Mouse (Mus musculus): ENCODE results near the gene Vhl. TPM values are rescaled to one million over a fixed set of nuclear protein-coding genes. Genes with fewer than 3 reads are reported as not detected.

Vhl gene
- total RNA-seq (2021) = 1 to 10 TPM; 6.8 to 7.0 TPM
- long read RNA-seq, experiment 1, transcript Vhl-201 (3 exons, 2,792 nt) = major isoform, 13 of 14 reads
- long read RNA-seq, experiment 1, partial matches to known transcripts = 0 of 14 reads
- long read RNA-seq, experiment 1, other reads (novel, unspliced or antisense) = 1 of 14 reads
- long read RNA-seq, experiment 2, transcript Vhl-201 (3 exons, 2,792 nt) = major isoform, 15 of 16 reads
- long read RNA-seq, experiment 2, partial matches to known transcripts = 0 of 16 reads
- long read RNA-seq, experiment 2, other reads (novel, unspliced or antisense) = 1 of 16 reads

DNA sequence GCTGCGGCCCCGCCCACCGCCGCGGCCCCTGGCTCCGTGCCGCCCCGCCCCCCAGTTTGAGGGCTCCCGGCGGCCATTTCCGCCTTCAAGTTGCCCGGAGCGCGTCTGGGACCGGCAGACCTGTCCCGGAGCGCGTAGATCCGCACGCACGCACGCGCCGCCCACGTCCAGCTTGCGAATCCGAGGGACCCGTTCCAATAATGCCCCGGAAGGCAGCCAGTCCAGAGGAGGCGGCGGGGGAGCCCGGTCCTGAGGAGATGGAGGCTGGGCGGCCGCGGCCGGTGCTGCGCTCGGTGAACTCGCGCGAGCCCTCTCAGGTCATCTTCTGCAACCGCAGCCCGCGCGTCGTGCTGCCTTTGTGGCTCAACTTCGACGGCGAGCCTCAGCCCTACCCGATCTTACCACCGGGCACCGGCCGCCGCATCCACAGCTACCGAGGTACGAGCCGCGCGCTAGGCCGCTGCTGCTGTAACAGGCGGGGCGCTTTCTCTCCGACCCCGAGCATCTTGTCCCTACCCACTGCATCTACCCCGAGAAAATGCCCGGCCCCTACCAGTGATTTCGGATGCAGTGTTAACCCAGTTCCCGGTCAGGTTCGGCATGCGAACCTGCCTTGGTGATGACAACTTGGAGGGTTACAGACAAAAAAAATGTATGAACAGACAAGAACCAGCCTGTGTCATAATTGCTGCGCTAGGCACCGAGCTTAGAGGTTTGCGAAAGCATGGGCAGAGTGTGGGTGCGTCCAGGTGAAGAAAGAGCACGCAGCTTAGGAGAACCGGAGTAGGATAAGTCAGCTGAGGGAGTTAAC, at the start of gene Vhl:
Gene Vhl (plus strand): TSS at position 19 of the 811 bp plus-strand sequence.
- intact Hi-C loops (cut with DNase I; ENCODE audit: low total_unique reads) = no loop called here
- peak; percentile 92 for DNase-seq

DNA sequence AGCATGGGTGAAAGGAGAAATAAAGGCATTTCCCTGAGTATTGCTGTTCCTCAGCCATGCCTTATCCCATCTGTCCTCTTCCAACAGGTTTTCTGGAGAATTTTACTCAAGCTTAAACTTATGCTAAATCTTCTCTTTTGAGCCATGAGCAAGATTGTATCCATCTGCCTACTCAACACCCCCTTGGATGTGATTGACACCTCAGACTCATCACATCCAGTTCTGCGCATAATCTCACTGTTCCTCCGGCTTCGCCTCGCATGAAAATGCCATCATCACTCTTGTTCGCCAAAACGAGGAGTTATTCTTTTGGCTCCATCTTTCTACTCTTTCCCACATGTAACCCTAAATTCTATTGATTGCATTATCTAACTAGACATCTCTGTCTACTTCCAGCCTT, 47.7 kb upstream of the Vhl start:
- intact Hi-C loops (cut with DNase I; ENCODE audit: low total_unique reads) = no loop called here
- DNase-seq = no peak

DNA sequence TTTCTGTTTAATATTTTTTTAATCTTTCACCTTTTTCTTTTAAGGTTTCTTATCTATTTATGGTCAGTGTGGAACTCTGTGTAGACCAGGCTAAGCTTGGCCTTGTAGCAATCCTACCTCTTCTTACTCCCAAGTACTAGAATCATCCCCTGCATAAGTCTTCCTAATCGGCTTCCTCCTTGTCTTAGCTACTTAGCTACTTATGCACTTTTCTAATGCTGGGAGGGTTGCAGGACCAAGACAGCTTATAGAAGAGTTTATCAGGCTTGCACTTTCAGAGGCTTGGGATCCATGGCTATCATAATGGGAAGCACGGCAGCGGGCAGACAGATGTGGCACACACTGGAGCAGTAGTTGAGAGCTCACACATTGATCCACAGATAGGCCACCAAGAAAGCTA, 44.5 kb upstream of the Vhl start:
- no peak for DNase-seq
- intact Hi-C loops (cut with DNase I; ENCODE audit: low total_unique reads) = no loop called here

DNA sequence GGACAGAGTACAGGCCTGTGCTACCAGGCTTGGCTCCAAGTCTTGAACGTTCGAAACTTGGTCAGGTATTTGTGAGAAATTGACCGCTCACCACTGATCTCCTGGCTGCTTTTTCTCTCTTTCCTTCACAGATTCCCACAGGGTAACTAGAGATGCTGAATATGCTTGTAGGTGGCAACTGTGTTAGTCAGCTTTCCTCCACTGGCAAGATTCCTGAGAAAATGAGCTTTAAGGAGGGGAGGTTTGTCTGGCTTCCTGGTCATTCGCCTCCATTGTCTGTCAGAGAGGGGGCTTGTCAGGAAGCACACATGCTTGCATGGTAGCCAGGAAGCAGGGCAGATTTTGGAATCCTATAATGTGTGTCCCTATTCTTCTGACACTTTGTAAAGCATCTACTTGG, 40.7 kb upstream of the Vhl start:
- intact Hi-C loops (cut with DNase I; ENCODE audit: low total_unique reads) = no loop called here
- DNase-seq = no peak

DNA sequence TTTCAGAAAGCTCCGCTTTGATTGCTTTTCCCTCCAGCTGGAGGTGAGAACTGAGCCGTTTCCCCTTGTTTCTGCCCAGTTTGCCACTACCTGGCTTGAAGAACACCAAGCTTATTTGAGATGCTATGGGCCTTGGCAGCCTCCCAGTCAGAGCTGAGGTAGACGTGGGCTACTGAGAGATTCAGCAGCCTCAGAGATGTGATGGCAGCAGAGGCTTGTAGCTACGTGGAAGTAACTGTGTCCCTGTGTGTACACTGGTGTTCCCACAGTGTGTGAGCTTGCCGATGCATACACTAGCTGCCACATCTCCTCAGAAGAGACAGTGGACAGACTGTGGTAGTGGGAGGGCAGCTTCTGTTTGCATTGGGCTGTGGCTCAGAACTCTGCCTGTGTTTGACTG, 38.7 kb upstream of the Vhl start:
- no peak for DNase-seq
- intact Hi-C loops (cut with DNase I; ENCODE audit: low total_unique reads) = no loop called here

DNA sequence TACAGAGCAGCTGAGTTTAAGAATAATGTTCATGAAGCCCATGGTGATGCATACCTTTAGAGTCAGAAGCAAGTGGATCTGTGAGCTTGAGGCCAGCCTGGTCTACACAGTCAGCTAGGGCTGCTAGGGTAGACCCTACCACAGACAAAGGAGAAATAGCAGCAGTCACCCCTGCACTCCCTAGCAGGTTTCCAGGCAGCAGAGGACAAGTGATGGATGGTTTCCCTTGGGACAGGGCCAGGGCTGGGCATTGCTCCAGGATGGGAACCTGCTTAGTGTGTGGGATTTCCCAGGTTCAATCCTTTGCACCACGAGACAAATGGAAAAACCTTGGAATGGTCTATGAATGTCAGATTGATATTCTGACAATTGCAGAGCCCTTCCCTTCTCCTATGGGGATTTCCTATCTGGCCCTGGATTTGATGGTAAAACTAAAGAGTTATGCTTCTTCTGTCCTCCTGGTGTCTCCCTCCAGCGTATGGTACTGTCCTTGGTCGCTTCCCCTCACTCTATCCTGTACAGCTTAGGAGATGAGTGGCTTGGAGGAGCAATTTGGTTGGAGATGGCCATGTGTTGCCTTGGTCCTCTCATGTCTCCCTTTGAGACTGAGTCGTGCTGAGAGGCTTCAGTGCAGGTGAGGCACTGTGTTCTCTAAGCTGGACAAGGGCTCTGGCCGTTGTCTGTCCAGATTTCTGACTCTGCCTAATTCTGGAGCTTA, 37.1 kb upstream of the Vhl start:
- intact Hi-C loops (cut with DNase I; ENCODE audit: low total_unique reads) = no loop called here
- DNase-seq = no peak

DNA sequence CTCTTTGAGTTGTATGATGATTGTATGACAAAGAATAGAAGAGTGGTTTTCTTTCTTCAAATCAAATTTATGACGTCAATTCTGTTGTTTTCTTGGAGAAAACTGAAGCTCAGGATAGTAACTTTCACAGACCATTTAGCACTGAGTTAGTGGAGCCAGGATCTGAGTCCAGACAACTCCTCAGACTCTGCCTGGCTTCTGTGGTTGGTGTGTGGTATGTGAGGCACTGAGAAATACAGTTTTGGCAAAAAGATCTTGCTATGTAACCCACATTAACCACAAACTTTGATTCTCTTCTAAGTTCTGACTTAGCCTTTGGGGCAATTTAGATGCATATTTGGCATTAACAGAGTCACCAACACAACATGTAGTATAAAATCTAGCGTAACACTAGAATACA, 31.1 kb upstream of the Vhl start:
- intact Hi-C loops (cut with DNase I; ENCODE audit: low total_unique reads) = no loop called here
- DNase-seq = no peak

DNA sequence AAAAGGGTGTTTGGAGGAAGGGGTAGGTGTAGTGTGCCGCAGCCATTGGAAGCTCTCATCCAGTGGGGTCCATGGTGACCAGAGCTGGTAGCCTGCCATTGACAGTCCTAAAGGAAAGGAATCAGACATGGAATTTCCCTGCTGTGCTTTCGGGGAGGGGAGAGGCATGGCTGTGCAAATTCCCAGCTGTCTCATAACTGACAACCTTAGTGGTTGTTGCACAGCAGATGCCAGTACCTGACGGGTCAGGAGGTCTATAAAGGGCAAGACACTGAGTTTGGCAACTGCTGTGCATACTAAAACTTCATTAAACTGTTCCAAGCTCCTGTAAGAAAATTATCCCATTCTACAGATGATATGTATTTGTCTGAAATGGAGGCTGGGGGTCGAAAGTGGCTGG, 25.8 kb upstream of the Vhl start:
- intact Hi-C loops (cut with DNase I; ENCODE audit: low total_unique reads) = no loop called here
- no peak for DNase-seq

DNA sequence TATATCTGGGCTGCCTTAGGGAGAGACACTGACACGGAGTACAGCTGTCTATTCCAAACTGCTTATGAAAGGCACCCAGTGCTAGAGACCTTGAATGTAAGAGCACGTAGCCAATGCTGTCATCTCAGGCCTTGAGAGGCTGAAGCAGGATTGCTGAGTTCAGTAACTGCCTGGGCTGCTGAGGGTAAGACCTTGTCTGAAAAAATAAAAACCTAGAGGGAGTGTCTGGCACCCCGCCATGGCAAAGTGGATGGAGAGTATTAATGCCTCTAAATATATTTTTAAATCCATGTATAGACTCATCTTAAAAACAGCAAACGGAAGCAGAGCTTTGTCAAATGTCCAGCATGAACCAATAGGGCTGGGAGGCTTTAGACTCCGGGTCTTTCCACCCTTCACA, 23.9 kb upstream of the Vhl start:
- intact Hi-C loops (cut with DNase I; ENCODE audit: low total_unique reads) = no loop called here
- no peak for DNase-seq

DNA sequence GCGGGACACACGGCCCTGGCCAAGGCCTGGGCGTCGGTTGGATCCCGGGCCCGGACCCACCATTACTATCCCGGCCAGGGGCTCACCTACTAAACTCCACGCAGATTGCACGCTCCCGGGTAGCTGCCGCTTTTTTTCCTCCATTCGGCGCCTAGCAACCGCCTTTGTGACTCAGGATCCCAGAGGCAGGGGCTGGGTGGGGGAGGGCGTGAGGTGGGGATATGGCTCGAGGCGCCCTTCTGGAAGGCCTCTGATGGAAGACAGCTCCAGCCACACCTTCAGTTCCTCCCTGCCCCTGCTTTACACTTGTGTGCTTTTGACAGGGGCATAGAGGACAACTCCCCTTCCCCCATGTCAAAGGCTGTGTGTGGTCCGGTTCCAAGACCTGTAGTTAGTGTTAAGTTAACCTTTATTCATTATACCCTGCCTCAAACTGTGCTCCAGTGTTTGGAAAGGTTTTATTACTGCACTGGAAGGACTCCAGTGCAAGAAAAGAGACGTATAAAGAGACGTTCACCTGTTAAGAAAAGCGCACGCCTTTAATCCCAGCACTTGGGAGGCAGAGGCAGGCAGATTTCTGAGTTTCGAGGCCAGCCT, 23.1 kb upstream of the Vhl start, which contains the start of gene Fancd2os:
Gene Fancd2os (minus strand): TSS at position 173 of the 597 bp plus-strand sequence.
- DNase-seq = no peak
- intact Hi-C loops (cut with DNase I; ENCODE audit: low total_unique reads) = no loop called here

DNA sequence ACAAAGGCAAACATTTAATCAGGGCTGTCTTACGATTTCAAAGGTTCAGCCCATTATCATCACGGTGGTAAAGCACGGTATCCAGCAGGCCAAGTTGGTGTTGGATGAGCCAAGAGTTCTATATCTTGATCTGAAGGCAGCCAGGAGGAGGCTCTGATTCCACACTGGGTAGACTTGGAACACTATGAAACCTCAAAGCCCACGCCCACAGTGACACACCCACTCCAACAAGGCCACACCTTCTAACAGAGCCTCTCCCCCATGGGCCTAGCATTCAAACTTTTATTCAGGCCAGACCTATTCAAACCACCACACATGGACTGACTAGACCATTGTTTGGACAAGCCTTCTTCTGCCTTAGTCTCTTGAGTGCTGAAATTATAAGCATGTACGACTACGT, 20.9 kb upstream of the Vhl start:
- DNase-seq = no peak
- intact Hi-C loops (cut with DNase I; ENCODE audit: low total_unique reads) = no loop called here

DNA sequence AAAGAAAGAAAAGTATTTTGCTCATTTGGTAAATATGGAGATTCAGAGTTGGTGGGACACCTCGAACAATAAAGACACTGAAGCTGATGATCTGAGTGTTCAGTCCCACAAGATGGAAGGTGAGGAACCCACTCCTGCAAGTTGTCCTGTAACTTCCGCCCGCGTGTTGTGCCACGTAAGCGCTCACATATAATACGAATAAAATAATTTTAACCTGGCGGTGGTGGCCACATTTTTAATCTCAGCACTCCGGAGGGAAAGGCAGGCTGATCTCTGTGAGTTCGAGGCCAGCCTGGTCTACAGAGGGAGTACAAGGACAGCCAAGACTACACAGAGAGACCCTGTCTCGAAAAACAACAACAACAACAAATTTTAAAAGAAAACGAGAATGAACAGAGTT, 19.8 kb upstream of the Vhl start:
- intact Hi-C loops (cut with DNase I; ENCODE audit: low total_unique reads) = no loop called here
- no peak for DNase-seq

DNA sequence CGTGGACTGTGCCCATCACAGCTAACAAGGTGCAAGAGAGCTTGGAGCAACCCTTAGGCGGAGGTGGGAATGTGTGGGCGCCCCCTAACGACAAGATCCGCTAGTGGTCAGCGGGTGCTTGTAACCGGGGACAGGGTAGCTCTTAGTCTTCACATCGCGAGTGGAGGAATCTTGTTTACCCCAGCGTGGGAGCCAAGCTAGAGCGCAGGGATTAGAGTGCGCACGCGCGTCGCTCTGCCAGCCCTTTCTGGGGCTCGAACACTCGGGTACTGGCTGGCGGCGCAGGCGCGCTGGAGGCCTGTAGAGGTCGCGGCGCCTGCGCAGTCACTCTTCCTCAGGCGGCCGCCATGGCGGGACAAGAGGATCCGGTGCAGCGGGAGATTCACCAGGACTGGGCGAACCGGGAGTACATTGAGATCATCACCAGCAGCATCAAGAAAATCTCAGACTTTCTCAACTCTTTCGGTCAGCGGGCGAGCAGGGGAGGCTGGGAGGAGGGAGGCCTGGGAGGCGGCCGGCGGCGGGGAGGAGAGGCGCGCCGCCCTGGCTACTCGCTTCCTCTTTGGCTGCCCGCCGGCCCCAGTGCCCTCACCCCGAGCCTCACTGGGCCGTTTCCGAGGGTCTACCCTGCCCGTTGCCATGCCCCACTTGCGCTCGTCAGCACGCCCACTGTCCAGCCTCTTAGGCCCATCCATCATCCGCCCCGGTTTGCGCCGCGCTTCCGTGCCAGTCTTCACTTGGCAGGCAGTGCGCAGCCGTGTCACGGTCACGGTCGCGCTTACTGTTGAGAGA, 19.1 kb upstream of the Vhl start, which contains the start of gene Brk1:
Gene Brk1 (plus strand): TSS at position 341 of the 792 bp plus-strand sequence.
- intact Hi-C loops (cut with DNase I; ENCODE audit: low total_unique reads) = no loop called here
- DNase-seq = peak; percentile 86

DNA sequence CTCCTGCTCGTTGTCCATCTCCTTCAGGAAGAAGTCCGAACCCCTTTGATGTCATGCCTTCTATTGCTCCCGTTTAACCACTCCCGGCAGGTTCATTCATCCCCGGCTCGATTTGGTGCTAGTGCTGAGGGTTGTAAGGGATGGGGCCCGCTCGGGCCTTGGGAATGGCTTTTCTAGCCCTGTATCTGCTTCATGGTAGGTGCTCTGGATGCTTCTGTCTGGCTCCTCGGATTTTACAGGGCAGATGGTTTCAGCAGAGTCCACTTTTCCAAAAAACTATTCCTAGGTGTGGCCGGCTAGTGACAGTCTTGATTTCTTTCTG, 18.6 kb upstream of the Vhl start:
- DNase-seq = no peak
- intact Hi-C loops (cut with DNase I; ENCODE audit: low total_unique reads) = no loop called here

DNA sequence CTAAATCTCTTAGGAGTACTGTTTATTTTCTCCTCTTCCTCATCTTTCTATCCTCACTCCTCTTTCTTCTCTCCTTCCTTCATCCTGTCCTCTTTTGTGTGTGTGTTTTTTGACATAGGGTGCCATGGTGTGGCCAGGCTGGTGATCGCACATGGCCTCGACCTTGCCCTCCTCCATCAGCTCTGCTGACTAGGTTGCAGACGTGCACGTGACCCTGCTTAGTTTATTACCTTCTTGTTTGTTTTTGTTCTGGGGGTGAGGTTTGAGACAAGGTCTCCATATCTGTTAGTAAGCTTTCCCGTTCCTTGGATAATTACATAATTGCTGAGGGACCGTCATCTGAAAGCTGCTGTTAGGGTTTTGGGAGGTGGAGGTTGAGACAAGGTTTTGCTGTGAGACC, 14.9 kb upstream of the Vhl start:
- DNase-seq = no peak
- intact Hi-C loops (cut with DNase I; ENCODE audit: low total_unique reads) = no loop called here

DNA sequence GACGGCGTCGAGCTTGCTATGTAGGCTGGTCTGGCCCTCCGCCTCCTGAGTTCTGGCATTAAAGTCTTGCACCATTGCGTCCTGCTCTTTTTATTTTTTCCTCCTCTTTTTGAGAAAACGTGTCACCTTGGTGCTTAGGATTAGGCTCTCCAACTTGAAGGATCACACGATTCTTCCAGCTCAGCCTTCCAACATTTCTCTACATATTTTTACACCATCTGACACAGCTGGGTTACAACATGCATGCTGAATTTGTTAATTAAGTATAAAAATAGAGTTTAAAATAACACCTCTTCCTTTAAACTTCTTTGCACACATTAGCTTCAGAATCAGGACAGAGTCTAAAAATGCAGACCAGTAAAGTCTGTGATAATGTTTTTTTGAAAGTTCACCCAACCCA, 14.5 kb upstream of the Vhl start:
- DNase-seq = no peak
- intact Hi-C loops (cut with DNase I; ENCODE audit: low total_unique reads) = no loop called here

DNA sequence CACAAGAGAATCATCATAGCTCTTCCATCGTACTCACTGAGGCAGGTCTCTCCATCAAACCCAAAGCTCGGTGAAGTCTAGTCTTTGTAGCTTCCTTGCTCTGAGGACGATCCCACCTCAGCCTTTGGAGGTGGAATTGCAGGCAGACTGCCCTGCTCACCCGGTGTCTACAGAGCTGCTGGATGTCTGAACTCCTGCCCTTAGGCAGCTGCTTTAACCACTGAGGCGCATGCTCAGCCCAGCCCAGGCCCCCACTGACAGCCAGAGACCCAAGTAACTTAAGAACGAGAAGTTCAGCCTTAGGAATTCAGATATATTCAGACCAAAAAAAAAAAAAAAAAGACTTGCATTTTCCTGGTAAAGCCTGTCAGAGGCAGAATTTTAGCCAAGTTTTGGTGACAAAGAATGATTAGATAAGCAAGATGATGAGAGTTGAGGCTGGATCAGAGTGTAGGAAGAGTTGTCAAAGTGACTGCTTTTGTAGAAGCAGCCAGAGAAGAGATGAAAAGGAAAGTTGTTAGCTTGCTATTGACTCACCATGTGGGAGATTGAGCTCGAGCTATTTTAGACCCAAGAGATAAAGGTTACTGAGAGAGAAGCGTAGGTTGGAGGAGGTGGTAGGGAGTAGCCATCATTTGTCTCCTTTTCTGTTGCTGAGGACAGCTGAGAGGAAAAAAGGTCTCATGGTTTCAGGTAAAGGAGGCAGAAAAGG, 11.3 kb upstream of the Vhl start:
- DNase-seq = no peak
- intact Hi-C loops (cut with DNase I; ENCODE audit: low total_unique reads) = no loop called here

DNA sequence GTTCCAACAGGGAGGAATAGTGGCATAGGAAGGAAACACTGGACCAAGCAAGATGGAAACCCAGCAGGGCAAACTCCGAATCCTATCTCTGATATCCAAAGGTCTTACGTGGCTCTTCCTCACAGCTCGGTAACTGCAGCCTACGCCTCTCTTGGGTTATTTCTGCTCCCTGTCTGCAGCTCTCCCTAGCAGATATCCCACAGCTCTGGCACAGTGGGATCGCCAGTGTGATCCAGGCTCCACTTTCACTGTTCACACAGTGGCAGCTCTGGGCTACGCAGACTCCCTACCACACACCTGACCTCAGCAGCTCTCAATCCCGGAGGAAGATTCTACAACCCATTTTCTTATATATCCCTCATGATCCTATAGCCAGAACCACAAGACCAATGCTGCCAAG, 9.6 kb upstream of the Vhl start:
- intact Hi-C loops (cut with DNase I; ENCODE audit: low total_unique reads) = no loop called here
- no peak for DNase-seq

DNA sequence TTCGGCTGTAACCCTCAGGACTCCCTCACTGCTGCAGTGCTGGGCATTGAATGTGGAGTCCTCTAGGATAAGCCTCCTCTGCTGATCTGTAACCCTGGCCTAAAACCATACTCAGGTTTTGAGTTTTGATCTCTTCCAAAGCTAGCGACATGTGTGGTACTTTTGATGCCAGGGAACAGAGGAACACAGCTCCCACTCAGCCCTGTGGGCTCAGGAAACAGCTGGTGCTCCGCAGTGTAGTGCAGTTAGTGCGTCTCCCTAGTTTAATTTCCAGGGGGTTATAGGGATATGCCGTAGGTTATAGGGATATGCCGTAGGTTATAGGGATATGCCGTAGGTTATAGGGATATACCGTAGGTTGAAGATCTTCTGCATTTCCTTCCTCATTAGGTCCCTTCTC, 8.8 kb upstream of the Vhl start:
- no peak for DNase-seq
- intact Hi-C loops (cut with DNase I; ENCODE audit: low total_unique reads) = no loop called here

Data from gastrocnemius, postnatal 14 days (tissue).